Comparison of ENCODE assay signal across 7 mouse cellular contexts in the genomic region with DNA sequence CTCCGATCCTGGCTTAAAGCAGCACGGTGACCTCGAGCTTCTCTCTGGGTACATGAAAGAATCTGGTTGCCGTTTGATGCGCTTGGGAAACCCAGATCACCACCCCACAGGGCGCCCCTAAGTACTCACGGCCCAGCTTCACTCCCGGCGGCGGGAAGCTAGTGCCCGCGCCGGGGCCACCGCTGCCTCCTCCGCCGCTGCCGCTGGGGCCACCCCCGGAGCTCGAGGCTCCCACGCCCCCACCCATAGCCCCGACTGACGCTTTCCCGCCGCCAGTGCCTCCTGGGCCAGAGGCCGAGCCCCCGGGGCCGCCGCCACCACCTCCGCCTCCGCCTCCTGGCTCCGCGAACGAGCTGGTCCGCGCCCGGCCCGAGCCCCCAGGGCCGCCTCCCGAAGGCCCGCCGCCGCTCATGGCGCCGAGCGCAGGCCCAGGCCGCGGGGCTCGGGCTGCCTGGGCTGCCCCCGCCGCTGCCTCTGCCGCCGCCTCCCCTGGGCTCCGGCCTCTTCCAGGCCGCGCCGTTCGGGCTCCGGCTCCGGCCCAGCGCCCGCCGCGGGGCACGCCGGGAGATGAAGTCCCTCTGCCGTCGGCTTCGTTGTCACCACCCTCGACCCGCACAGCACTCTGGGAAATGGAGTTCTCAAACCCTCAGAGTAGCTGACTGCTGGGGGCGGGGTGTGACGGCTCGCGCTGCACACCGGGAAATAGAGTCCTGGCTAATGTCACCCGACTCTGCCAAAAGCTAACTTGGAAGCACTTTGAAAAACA. TPM values are rescaled to one million over a fixed set of nuclear protein-coding genes. Genes with fewer than 3 reads are reported as not detected.
DNase-seq lines count a peak whose midpoint lies in the region; ATAC-seq and TF ChIP-seq lines count a peak whose summit lies in the region.

A gene (minus strand): TSS at position 603 of the 766 bp plus-strand sequence.

- H3K36me3 ChIP-seq in intestine, postnatal 0 days (ENCODE audit: control insufficient read depth, insufficient read depth), result peaks cover 19% of the 10 kb centered on the region
- H3K36me3 ChIP-seq in midbrain, embryonic 12.5 days, result peaks cover 32% of the 10 kb centered on the region

- H3K4me1 ChIP-seq in intestine, postnatal 0 days (replicated peaks; ENCODE audit: control insufficient read depth, insufficient read depth, low read length), result no peaks in the 10 kb centered on the region
- peaks cover 42% of the 10 kb centered on the region for H3K4me1 ChIP-seq in midbrain, embryonic 12.5 days

- H3K27ac ChIP-seq in intestine, postnatal 0 days (ENCODE audit: low read depth, low read length), result peak within 1 kb of the TSS; percentile 89
- peak within 1 kb of the TSS; percentile 79 for H3K27ac ChIP-seq in midbrain, embryonic 12.5 days (replicated peaks)

- under 1% methylated on average over 60 of the region's 76 CpGs for WGBS in intestine, postnatal 0 days
- under 1% methylated on average over 75 of the region's 76 CpGs for WGBS in midbrain, embryonic 12.5 days

- peak within 1 kb of the TSS; percentile 96 for H3K9ac ChIP-seq in intestine, postnatal 0 days (ENCODE audit: low read depth, low read length)
- H3K9ac ChIP-seq in midbrain, embryonic 12.5 days (replicated peaks), result peak within 1 kb of the TSS; percentile 99

- no peaks in the 10 kb centered on the region for H3K9me3 ChIP-seq in intestine, postnatal 0 days (ENCODE audit: control insufficient read depth)
- no peaks in the 10 kb centered on the region for H3K9me3 ChIP-seq in midbrain, embryonic 12.5 days

- peak; percentile 98 for DNase-seq in adrenal gland, adult 8-10 months
- DNase-seq in embryo, embryonic 11.5 days (ENCODE audit: low read depth, low spot score), result peak; percentile 94
- peak; percentile 93 to 98 for DNase-seq in gastrocnemius, postnatal 4 days (ENCODE audit: low spot score in 2 of 2)
- DNase-seq in left cerebral cortex, postnatal 4 days, result peak; percentile 99
- peak; percentile 98 to 100 for DNase-seq in spleen, postnatal 10 days (ENCODE audit: low spot score in 2 of 2)

- intact Hi-C loops in left cerebral cortex, postnatal 4 days (cut with DNase I), result no loop called here

- peak; percentile 84 for ATAC-seq in intestine, postnatal 0 days
- peak; percentile 88 for ATAC-seq in midbrain, embryonic 12.5 days (ENCODE audit: low FRiP score, low read depth)

- no peak for TF ChIP-seq CTCF in intestine, postnatal 0 days (IDR thresholded peaks at IDR 0.05; ENCODE audit: low read depth)

- no peaks in the 10 kb centered on the region for H3K27me3 ChIP-seq in intestine, postnatal 0 days (replicated peaks; ENCODE audit: control insufficient read depth, insufficient read depth, low read length)
- H3K27me3 ChIP-seq in midbrain, embryonic 12.5 days, result no peaks in the 10 kb centered on the region

- H3K4me2 ChIP-seq in intestine, postnatal 0 days (replicated peaks; ENCODE audit: low read depth), result peak within 1 kb of the TSS; percentile 71
- H3K4me2 ChIP-seq in midbrain, embryonic 12.5 days (replicated peaks), result peak within 1 kb of the TSS; percentile 74

- H3K4me3 ChIP-seq in intestine, postnatal 0 days (ENCODE audit: low read depth, low read length), result peak within 1 kb of the TSS; percentile 94
- H3K4me3 ChIP-seq in midbrain, embryonic 12.5 days, result peak within 1 kb of the TSS; percentile 96

RNA-seq across cellular contexts. Expression of the gene that starts here (rescaled TPM):
- total RNA-seq in adrenal gland, adult 8-10 months (2022), result 100 to 1,000 TPM in 3 of 4 experiments, 10 to 100 TPM in 1; 99.2 to 107 (median 104) TPM
- 10 to 100 TPM; 62.8 to 63.2 TPM for total RNA-seq in gastrocnemius, postnatal 4 days (2021)
- polyA plus RNA-seq in intestine, postnatal 0 days (2015; fragmentation: Nextera tagmentation; extraction: Ambion mirVana), result 8.8 and 9.7 TPM in 2 replicates
- total RNA-seq in left cerebral cortex, postnatal 4 days (2021), result 100 to 1,000 TPM; 195 to 197 TPM
- polyA plus RNA-seq in midbrain, embryonic 12.5 days (2016; fragmentation: Nextera tagmentation; extraction: Ambion mirVana), result 17.9 and 19.0 TPM in 2 replicates

Comparison
In these comparisons a context has a peak if more than half of its experiments do, and no peak if none do; other contexts are left out.
1. Peak in every context shown above with its lines: DNase-seq, ATAC-seq, H3K4me3 ChIP-seq and H3K27ac ChIP-seq.